In genomic region chr5:73498559-73498958, GRCm38 (mm10) we compare ENCODE assay signal across 20 mouse cellular contexts. TPM values are rescaled to one million over a fixed set of nuclear protein-coding genes. Genes with fewer than 3 reads are reported as not detected.
DNase-seq lines count a peak whose midpoint lies in the region; TF ChIP-seq lines count a peak whose summit lies in the region.
"Had no signal": no experiment of that assay in that cellular context is flagged by ENCODE, and none has a peak within 500 bp of the region (broad histone marks: within the 10 kb centered on the region; RNA-seq: fewer than 3 reads in every experiment).

No protein-coding gene starts in this region.

- DNase-seq in kidney, adult 11 months: peak; percentile 50
- no peak for DNase-seq in kidney, adult 9 months
- peak; percentile 59 for DNase-seq in lung, postnatal 10 days
- no peak for DNase-seq in lung, adult 2 months
- peak; percentile 54 for DNase-seq in ZHBTc4 (ENCODE audit: low read depth, low spot score)
- peak; percentile 27 to 50 for DNase-seq in kidney, postnatal 4 days
- no peak for DNase-seq in adrenal gland, adult 8-10 months
- DNase-seq: adrenal gland, adult 2 months; adrenal gland, postnatal 36 days; B cell, adult 2 months; cerebellum, adult 2 months; cerebellum, postnatal 10 days; embryo, embryonic 11 days; gastrocnemius, postnatal 36 days; heart, adult 11 months; heart, postnatal 36 days had no signal

- no peak for TF ChIP-seq POLR2A in lung, adult 2 months (IDR thresholded peaks at IDR 0.05; ENCODE audit: borderline replicate concordance, extremely low read depth, low read depth, low read length)

- no peak for TF ChIP-seq CTCF in lung, adult 2 months (IDR thresholded peaks at IDR 0.05; ENCODE audit: insufficient read depth, low read length)

- H3K4me1 ChIP-seq in lung, adult 2 months (ENCODE audit: control insufficient read depth, insufficient read depth, low read length): no peaks in the 10 kb centered on the region; the same call in 1 of the 2 replicates

- 65% methylated on average over 8 of the region's 8 CpGs for WGBS in lung, adult 2 months

- H3K4me3 ChIP-seq in lung, adult 2 months (replicated peaks; ENCODE audit: extremely low read depth, low read depth, low read length): no peak overlapping the region
- H3K4me3 ChIP-seq: embryonic facial prominence, embryonic 15.5 days; erythroblast, embryonic 14.5 days; forebrain, embryonic 10.5 days; heart, embryonic 13.5 days had no signal

RNA-seq across cellular contexts. Expression of gene Dcun1d4, which starts 17.8 kb away (rescaled TPM):
- 3.4 and 6.4 TPM in 2 replicates for polyA plus RNA-seq in lung, adult 2 months (2012; rRNA removed)
- total RNA-seq in adrenal gland, adult 8-10 months (2022): 10 to 100 TPM; 35.7 to 57.0 (median 46.4) TPM
- polyA plus RNA-seq: erythroblast, embryonic 14.5 days had no signal

Comparison
In these comparisons a context has a peak if more than half of its experiments do, and no peak if none do; other contexts are left out.
1. DNase-seq: peak in kidney, adult 11 months (single experiment), lung, postnatal 10 days (single experiment), ZHBTc4 (single experiment) and kidney, postnatal 4 days (2 of 2); none in kidney, adult 9 months (single experiment), lung, adult 2 months (single experiment) and adrenal gland, adult 8-10 months (single experiment).